Mouse (Mus musculus) midbrain, embryonic 16.5 days (tissue): ENCODE data around the gene Isl1. TPM values are rescaled to one million over a fixed set of nuclear protein-coding genes. Genes with fewer than 3 reads are reported as not detected.

ENCODE experiments used
- ATAC-seq: fragments of 200-750 bp; cut with Nextera tagmentation; 2 replicates; pipeline ENCODE4 v1.8.0; 2017; ENCODE audit warnings: moderate TSS enrichment
- H3K27ac ChIP-seq: fragments of 300-500 bp; sonication (generic); 2 replicates; pipeline ENCODE4 v1.5.1; 2014; ENCODE audit warnings: mild to moderate bottlenecking, low read length, mixed read lengths
- H3K27me3 ChIP-seq: fragments of 300-500 bp; sonication (generic); 2 replicates; pipeline ENCODE4 v1.6.1; 2014; ENCODE audit warnings: low read depth, low read length, mixed read lengths; ENCODE audit not compliant: control insufficient read depth, insufficient read depth
- H3K36me3 ChIP-seq: fragments of 300-500 bp; sonication (generic); 2 replicates; pipeline ENCODE4 v1.6.1; 2014; ENCODE audit warnings: mild to moderate bottlenecking, low read length, moderate library complexity, mixed read lengths; ENCODE audit not compliant: control insufficient read depth, insufficient read depth
- H3K4me1 ChIP-seq: fragments of 300-500 bp; sonication (generic); 2 replicates; pipeline ENCODE4 v1.6.1; 2014; ENCODE audit warnings: mild to moderate bottlenecking, low read length, mixed read lengths; ENCODE audit not compliant: control insufficient read depth, insufficient read depth
- H3K4me2 ChIP-seq: fragments of 300-500 bp; sonication (generic); 2 replicates; pipeline ENCODE4 v1.6.1; 2014; ENCODE audit warnings: mild to moderate bottlenecking, low read length, mixed read lengths
- H3K4me3 ChIP-seq: fragments of 300-500 bp; sonication (generic); 2 replicates; pipeline ENCODE4 v1.5.1; 2014; ENCODE audit warnings: low read depth, mild to moderate bottlenecking, low read length, moderate library complexity, mixed read lengths
- H3K9ac ChIP-seq: fragments of 300-500 bp; sonication (generic); 2 replicates; pipeline ENCODE4 v1.6.1; 2014; ENCODE audit warnings: low read depth, low read length, mixed read lengths
- H3K9me3 ChIP-seq: fragments of 300-500 bp; sonication (generic); replicated peaks from 2 replicates; pipeline ENCODE4 v1.6.1; 2014; ENCODE audit warnings: mild to moderate bottlenecking, low read length, mixed read lengths; ENCODE audit not compliant: control insufficient read depth, poor library complexity, severe bottlenecking
- WGBS: fragments of 180-500 bp; shearing (Covaris S2); extraction: QIAGEN DNeasy Blood & Tissue Kit; methylation state at CpG from one replicate; pipeline ENCODE4 v1.1.7; 2014; 5-methylcytosine and 5-hydroxymethylcytosine counted together
- polyA plus RNA-seq: library from polyadenylated mRNA; unstranded; fragments of >200 nt; fragmentation: Nextera tagmentation; extraction: Ambion mirVana; gene quantifications from 2 replicates; pipeline ENCODE4 v1.2.1, GENCODE M21; 2015

Gene Isl1
- polyA plus RNA-seq, 1 experiment from 2014 or later, result 25.5 TPM

DNA sequence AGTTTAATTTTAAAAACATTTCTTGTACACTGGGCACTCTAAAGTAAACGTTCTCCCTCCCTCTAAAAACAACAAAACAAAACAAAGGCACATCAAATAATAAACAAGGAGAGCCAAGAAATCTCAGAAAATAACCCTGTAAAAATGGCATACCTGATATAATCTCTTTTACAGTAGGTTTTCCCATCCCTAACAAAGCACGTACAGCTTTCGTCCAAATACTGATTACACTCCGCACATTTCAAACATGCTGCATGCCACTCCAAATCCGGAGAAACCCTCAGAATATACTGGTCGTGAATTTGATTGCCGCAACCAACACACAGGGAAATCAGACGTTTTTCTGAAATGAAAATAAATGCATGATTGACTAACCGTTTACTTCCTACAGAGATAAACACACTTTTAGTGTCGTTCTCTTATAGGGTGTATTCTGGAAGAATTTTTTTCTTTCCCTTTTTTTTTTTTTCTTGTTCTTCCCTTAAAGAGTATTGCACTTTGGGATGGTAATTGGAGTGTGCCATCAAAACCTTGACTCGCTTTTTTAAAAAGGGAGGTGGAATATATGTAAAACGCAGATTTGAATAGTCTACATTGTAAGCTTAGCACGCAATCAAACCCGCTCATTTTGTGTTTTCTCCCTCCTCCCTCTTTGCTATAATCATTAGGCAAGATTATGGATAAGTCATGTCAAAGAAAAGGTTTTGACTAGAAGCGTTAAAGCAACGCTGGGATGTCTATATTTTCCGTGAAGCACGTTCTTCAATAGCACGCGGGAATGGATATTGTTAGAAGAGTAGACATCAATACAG, 1.2 kb downstream of the Isl1 start:
- H3K4me3 ChIP-seq, result peak overlapping the region; percentile 19
- no peak for ATAC-seq

DNA sequence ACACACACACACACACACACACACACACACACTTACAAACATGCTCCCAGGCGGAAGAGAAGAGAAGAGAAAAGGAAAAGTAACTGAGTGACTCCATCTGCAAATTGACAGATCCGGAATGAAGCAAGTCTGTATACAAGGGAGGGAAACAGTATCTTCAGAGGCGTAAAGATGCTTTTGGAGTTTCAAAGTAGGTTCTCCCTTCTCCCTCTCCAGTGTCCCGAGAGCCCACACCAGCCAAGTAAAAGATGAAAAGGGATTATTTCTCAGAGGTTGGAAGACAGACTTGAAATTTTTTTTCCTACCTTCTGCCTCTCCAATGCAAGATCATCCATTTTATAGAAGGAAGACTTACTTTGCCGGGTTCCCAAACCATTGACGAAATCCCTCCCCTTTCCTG, 2.9 kb downstream of the Isl1 start:
- Histone ChIP-seq H3K9me3 (no peaks in the 10 kb centered on the region), H3K4me3 (peak overlapping the region; percentile 16; the same call in 1 of the 2 replicates), H3K4me2 (no peak overlapping the region), H3K4me1 (peaks cover 8% of the 10 kb centered on the region), H3K9ac (no peak overlapping the region), H3K27ac (no peak overlapping the region), H3K36me3 (no peaks in the 10 kb centered on the region), H3K27me3 (peaks cover 54% of the 10 kb centered on the region)
- WGBS, result 3% methylated on average over 6 of the region's 6 CpGs
- no peak for ATAC-seq

More for the DNA sequence above, 1.2 kb downstream of the Isl1 start:
- no peaks in the 10 kb centered on the region for H3K36me3 ChIP-seq
- no peaks in the 10 kb centered on the region for H3K9me3 ChIP-seq
- H3K27me3 ChIP-seq, result peaks cover 43% of the 10 kb centered on the region
- WGBS, result under 1% methylated on average over 20 of the region's 20 CpGs
- peaks cover 8% of the 10 kb centered on the region for H3K4me1 ChIP-seq
- H3K4me2 ChIP-seq, result no peak overlapping the region
- H3K9ac ChIP-seq, result no peak overlapping the region
- peak overlapping the region; percentile 37; the same call in 1 of the 2 replicates for H3K27ac ChIP-seq

DNA sequence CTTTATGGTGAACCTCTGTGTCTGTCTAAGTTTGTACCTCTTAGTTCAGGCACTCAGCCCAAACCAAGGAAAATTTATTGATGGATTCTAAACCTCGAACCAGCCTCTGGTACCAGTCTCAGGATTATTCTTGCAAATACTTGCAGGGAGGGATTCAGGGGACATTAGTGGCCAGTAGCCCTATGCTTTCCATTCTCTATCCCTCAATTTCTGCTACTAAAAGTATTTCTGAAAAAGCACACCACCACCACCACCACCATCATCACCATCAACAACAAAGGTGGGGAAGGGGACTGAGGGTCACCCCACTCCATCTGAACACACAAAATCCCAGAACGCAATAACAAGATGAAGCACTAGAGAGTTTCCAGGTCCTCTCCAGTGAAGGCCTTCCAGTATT, 3.8 kb downstream of the Isl1 start:
- 3% methylated on average over 2 of the region's 2 CpGs for WGBS
- Histone ChIP-seq H3K9ac (no peak overlapping the region), H3K27ac (no peak overlapping the region), H3K4me2 (no peak overlapping the region), H3K36me3 (no peaks in the 10 kb centered on the region), H3K4me1 (peaks cover 8% of the 10 kb centered on the region), H3K4me3 (peak overlapping the region; percentile 12; the same call in 1 of the 2 replicates), H3K9me3 (no peaks in the 10 kb centered on the region), H3K27me3 (peaks cover 54% of the 10 kb centered on the region)
- ATAC-seq, result no peak

DNA sequence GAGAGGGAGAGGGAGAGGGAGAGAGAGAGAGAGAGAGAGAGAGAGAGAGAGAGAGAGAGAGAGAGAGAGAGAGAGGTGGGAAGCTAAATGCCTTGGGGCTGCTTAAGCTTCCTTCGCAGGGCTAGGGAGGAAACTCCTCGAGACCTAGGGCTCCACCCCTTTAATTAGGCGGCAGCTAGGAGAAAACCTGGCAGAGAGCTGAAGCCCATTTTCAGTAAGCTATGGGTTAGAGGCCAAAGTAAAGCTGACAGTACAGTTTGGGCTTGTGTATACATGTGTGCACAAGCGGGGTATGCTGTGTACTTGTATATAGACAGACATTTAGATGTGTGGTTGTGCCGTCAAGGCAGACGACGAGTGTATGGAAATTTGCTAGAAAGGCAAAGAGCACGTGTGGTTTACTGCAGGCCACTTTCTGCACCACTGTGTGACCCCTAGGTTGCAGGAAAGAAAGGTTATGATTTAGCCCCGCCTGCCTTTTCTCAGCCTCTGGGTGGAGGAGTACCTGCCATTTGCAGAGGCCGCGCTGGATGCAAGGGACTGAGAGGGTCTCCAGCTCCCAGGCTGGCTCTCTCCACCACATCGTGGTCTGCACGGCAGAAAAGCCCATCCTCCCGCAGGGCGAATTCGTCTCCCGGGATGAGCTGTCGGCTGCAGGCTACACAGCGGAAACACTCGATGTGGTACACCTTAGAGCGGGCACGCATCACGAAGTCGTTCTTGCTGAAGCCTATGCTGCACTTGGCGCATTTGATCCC, 4.6 kb downstream of the Isl1 start:
- no peaks in the 10 kb centered on the region for H3K9me3 ChIP-seq
- WGBS, result under 1% methylated on average over 25 of the region's 25 CpGs
- peak overlapping the region; percentile 19; the same call in 1 of the 2 replicates for H3K4me2 ChIP-seq
- H3K27me3 ChIP-seq, result peaks cover 57% of the 10 kb centered on the region
- no peaks in the 10 kb centered on the region for H3K36me3 ChIP-seq
- no peak overlapping the region; the same call in 1 of the 2 replicates for H3K27ac ChIP-seq
- H3K9ac ChIP-seq, result 0 out of 2 replicates have a peak overlapping the region, but pooled peaks have one; percentile 14
- no peak for ATAC-seq
- H3K4me1 ChIP-seq, result peaks cover 7% of the 10 kb centered on the region
- peak overlapping the region; percentile 14; the same call in 1 of the 2 replicates for H3K4me3 ChIP-seq

DNA sequence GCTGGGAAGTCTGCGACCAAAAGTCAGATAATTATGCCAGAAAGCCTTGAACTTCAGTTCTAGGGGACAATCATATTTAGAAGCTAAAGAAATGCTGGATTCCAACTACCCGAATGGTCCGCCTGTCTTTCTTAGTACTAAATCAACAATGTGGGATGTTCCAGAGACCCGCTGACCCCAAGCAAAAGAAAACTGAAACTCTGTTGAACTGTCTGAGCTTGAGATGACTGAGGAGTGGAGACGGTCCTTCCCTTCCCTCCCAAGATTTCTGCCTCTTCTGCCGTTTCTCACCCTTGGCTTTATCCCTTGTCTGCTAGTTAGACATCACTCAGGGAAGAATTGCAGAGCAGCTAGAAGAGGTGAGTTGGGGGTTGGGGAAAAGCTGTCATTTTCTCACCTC, 5.7 kb downstream of the Isl1 start:
- Histone ChIP-seq H3K27ac (no peak overlapping the region), H3K4me3 (no peak overlapping the region; the same call in 1 of the 2 replicates), H3K27me3 (peaks cover 58% of the 10 kb centered on the region), H3K4me1 (no peaks in the 10 kb centered on the region; the same call in 1 of the 2 replicates), H3K9me3 (no peaks in the 10 kb centered on the region), H3K36me3 (no peaks in the 10 kb centered on the region), H3K4me2 (no peak overlapping the region; the same call in 1 of the 2 replicates), H3K9ac (no peak overlapping the region)
- no peak for ATAC-seq
- WGBS, result 3% methylated on average over 6 of the region's 6 CpGs

DNA sequence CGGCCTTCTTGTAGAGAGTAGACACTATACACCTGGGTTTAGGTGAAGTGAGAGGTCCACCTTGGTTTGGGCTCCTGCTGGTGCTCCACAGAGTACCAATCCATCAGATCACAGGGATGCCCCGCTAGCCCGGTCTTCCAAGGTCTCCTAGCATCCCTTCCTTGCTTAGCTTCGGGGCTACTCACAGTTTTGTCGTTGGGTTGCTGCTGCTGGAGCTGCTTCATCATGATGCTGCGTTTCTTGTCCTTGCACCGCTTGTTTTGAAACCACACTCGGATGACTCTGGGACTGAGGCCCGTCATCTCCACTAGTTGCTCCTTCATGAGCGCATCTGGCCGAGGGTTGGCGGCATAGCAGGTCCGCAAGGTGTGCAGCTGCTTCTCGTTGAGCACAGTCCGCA, 6.6 kb downstream of the Isl1 start:
- Histone ChIP-seq H3K36me3 (no peaks in the 10 kb centered on the region), H3K27me3 (peaks cover 58% of the 10 kb centered on the region), H3K9me3 (no peaks in the 10 kb centered on the region), H3K27ac (no peak overlapping the region), H3K9ac (peak overlapping the region; percentile 23; the same call in 1 of the 2 replicates), H3K4me2 (peak overlapping the region; percentile 29), H3K4me1 (no peaks in the 10 kb centered on the region; the same call in 1 of the 2 replicates), H3K4me3 (peak overlapping the region; percentile 3; the same call in 1 of the 2 replicates)
- under 1% methylated on average over 15 of the region's 15 CpGs for WGBS
- ATAC-seq, result no peak

DNA sequence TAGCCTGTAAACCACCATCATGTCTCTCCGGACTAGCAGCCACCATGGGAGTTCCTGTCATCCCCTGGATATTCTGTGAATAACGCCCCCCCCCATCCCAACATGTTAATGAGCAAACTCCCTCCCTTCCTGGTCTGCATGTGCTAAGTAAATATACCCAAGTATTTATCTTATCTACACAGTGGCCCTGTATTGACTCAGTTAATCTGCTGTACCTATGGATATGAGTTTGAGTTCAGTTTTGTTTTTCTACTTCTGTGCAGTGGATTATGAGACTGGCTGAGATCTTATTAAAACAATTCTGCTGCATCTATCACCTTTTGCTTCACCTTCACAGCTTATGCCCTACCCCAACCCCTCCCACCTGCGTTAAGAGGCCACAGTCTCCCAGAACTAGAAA, 7.8 kb downstream of the Isl1 start:
- Histone ChIP-seq H3K27ac (no peak overlapping the region), H3K9ac (no peak overlapping the region), H3K4me1 (no peaks in the 10 kb centered on the region; the same call in 1 of the 2 replicates), H3K36me3 (no peaks in the 10 kb centered on the region), H3K27me3 (peaks cover 62% of the 10 kb centered on the region), H3K4me2 (0 out of 2 replicates have a peak overlapping the region, but pooled peaks have one; percentile 17), H3K9me3 (no peaks in the 10 kb centered on the region), H3K4me3 (no peak overlapping the region)
- 6% methylated on average over 3 of the region's 3 CpGs for WGBS
- ATAC-seq, result no peak

DNA sequence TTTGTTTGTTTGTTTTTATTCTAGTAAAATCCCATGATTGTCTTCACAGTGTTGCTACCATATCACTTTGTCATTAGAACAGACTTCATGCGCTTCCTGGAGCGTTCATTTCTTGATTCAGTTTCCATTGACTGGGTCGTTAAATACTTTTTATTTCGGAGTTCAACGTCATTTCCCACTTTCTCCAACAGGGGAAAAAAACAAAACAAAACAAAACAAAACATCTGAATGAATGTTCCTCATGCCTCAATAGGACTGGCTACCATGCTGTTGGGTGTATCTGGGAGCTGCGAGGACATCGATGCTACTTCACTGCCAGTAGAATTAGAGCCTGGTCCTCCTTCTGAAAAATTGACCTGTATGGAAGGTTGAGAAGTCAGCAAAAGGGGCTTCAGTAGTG, 10.2 kb downstream of the Isl1 start:
- H3K36me3 ChIP-seq, result no peaks in the 10 kb centered on the region
- 9% methylated on average over 7 of the region's 7 CpGs for WGBS
- no peak overlapping the region for H3K4me2 ChIP-seq
- H3K4me3 ChIP-seq, result no peak overlapping the region
- H3K27ac ChIP-seq, result no peak overlapping the region
- no peak overlapping the region for H3K9ac ChIP-seq
- no peaks in the 10 kb centered on the region; the same call in 1 of the 2 replicates for H3K4me1 ChIP-seq
- no peaks in the 10 kb centered on the region for H3K9me3 ChIP-seq
- peaks cover 64% of the 10 kb centered on the region for H3K27me3 ChIP-seq
- ATAC-seq, result no peak
